Mouse (Mus musculus): ENCODE data around the gene Prr23a1. TPM values are rescaled to one million over a fixed set of nuclear protein-coding genes. Genes with fewer than 3 reads are reported as not detected.

The Prr23a1 gene
- total and polyA plus RNA-seq, 3 experiments, result not detected

- TF ChIP-seq GATA1 (IDR thresholded peaks at IDR 0.05; ENCODE audit: borderline replicate concordance, low read length) (no peak), TAL1 (conservative IDR thresholded peaks at IDR 0.05; ENCODE audit: low read depth, low read length) (no peak), CTCF (IDR thresholded peaks at IDR 0.05; ENCODE audit: low read depth, low read length) (no peak), POLR2AphosphoS5 (IDR thresholded peaks at IDR 0.05; ENCODE audit: insufficient replicate concordance, low read depth, low read length) (no peak), GATA2 (IDR thresholded peaks at IDR 0.05; ENCODE audit: borderline replicate concordance, low read depth, low read length) (no peak)
- Histone ChIP-seq H3K27me3 (ENCODE audit: insufficient read depth, low read length) (no peaks in the 10 kb centered on the region), H3K36me3 (replicated peaks) (no peaks in the 10 kb centered on the region), H3K9me3 (replicated peaks) (peaks cover 12% of the 10 kb centered on the region), H3K4me3 (ENCODE audit: low read depth, low read length) (no peak overlapping the region), H3K4me1 (ENCODE audit: insufficient read depth, low read depth, low read length) (no peaks in the 10 kb centered on the region)
- DNase-seq (ENCODE audit: low spot score) (no peak), ATAC-seq (ENCODE audit: extremely low read depth, insufficient number of reproducible peaks, low FRiP score, poor library complexity, severe bottlenecking) (no peak)
Observed at GRCm38 (mm10) chr9:98829508-98829907, 12.8 kb upstream of the Prr23a1 start.

DNA sequence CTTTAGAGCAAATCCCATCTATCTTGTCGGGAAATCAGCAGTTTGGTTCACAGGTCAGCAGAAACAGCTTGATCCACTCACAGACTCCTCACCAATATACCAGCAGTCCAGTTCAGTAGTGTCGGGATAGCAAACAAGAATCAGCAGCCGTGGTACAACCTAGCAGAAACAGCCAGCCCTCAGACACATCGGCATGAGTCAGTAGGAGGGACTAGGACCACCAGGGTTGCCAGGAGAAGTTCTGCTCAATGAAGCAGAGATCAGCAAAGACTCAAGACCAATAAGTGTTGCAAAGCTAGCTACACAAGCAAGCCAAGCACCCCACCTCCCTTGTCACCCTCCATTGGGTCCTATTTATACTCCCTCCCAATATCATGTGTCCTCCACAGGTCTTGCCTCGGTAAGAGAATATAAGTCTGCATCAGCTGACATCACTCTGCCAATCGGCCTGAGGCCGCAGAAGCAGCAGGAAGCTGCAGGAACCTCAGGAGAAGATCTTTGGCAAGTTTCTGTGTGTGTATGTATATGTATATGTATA, 4.7 kb upstream of the Prr23a1 start:
- no peaks in the 10 kb centered on the region for H3K4me1 ChIP-seq (ENCODE audit: insufficient read depth, low read depth, low read length)
- H3K9me3 ChIP-seq (replicated peaks), result peaks cover 19% of the 10 kb centered on the region
- no peak overlapping the region for H3K4me3 ChIP-seq (ENCODE audit: low read depth, low read length)
- no peak for TF ChIP-seq CTCF (IDR thresholded peaks at IDR 0.05; ENCODE audit: low read depth, low read length)
- no peak for TF ChIP-seq GATA1 (IDR thresholded peaks at IDR 0.05; ENCODE audit: borderline replicate concordance, low read length)
- TF ChIP-seq POLR2AphosphoS5 (IDR thresholded peaks at IDR 0.05; ENCODE audit: insufficient replicate concordance, low read depth, low read length), result no peak
- no peak for TF ChIP-seq TAL1 (conservative IDR thresholded peaks at IDR 0.05; ENCODE audit: low read depth, low read length)
- no peak for TF ChIP-seq GATA2 (IDR thresholded peaks at IDR 0.05; ENCODE audit: borderline replicate concordance, low read depth, low read length)
- no peaks in the 10 kb centered on the region for H3K36me3 ChIP-seq (replicated peaks)
- DNase-seq (ENCODE audit: low spot score) (no peak), ATAC-seq (ENCODE audit: extremely low read depth, insufficient number of reproducible peaks, low FRiP score, poor library complexity, severe bottlenecking) (no peak)
- no peaks in the 10 kb centered on the region for H3K27me3 ChIP-seq (ENCODE audit: insufficient read depth, low read length)

DNA sequence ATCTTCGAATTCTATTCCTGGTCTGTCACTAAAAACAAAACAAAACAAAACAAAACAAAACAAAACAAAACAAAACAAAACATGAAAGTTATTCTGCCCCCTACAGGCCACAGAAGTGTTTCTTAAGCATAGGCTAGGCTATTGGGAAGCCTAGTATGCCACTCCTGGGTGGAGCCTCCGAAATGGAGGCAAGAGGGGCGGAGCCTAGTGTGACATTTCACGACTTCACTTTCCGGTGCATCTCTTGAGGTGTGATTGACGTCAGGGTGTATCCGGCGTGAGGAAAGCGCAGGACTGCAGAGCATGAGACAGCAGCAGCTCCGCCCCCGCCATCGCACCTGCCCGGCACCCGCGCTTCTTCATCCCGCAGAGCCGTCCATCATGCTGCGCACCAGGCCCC, 13.9 kb downstream of the Prr23a1 start, which contains the start of gene Prr23a2:
Gene Prr23a2, plus strand, starts transcription at position 285 of the 400 bp plus-strand sequence.
- no peaks in the 10 kb centered on the region for H3K27me3 ChIP-seq (ENCODE audit: insufficient read depth, low read length)
- H3K36me3 ChIP-seq (replicated peaks), result no peaks in the 10 kb centered on the region
- peaks cover 7% of the 10 kb centered on the region for H3K9me3 ChIP-seq (replicated peaks)
- ATAC-seq (ENCODE audit: extremely low read depth, insufficient number of reproducible peaks, low FRiP score, poor library complexity, severe bottlenecking), result no peak
- no peak within 1 kb of the TSS for H3K4me3 ChIP-seq (ENCODE audit: low read depth, low read length)
- TF ChIP-seq GATA2 (IDR thresholded peaks at IDR 0.05; ENCODE audit: borderline replicate concordance, low read depth, low read length), result no peak
- TF ChIP-seq CTCF (IDR thresholded peaks at IDR 0.05; ENCODE audit: low read depth, low read length), result no peak
- TF ChIP-seq POLR2AphosphoS5 (IDR thresholded peaks at IDR 0.05; ENCODE audit: insufficient replicate concordance, low read depth, low read length), result no peak
- no peak for TF ChIP-seq TAL1 (conservative IDR thresholded peaks at IDR 0.05; ENCODE audit: low read depth, low read length)
- no peaks in the 10 kb centered on the region for H3K4me1 ChIP-seq (ENCODE audit: insufficient read depth, low read depth, low read length)
- no peak for DNase-seq (ENCODE audit: low spot score)

DNA sequence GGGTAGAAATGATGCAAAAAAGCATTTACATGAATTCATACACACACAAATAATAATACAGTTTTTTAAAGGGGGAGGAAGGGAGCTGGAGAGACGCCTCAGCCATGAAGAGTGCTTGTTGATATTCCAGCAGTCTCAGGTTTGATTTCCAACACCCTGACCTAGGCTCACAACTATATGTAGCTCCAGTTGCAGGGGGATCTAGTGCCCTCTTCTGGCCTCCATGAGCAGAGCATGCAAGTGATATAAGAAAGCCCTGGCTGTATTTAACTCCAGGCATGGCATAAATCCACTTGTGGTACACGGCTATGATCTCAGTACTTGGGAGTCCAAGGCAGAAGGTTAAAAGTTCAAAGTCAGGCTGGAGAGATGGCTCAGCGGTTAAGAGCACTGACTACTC, 21.2 kb downstream of the Prr23a1 start:
- no peaks in the 10 kb centered on the region for H3K4me1 ChIP-seq (ENCODE audit: insufficient read depth, low read depth, low read length)
- DNase-seq (ENCODE audit: low spot score) (no peak), ATAC-seq (ENCODE audit: extremely low read depth, insufficient number of reproducible peaks, low FRiP score, poor library complexity, severe bottlenecking) (no peak)
- H3K36me3 ChIP-seq (replicated peaks), result no peaks in the 10 kb centered on the region
- no peaks in the 10 kb centered on the region for H3K27me3 ChIP-seq (ENCODE audit: insufficient read depth, low read length)
- no peak for TF ChIP-seq GATA2 (IDR thresholded peaks at IDR 0.05; ENCODE audit: borderline replicate concordance, low read depth, low read length)
- TF ChIP-seq POLR2AphosphoS5 (IDR thresholded peaks at IDR 0.05; ENCODE audit: insufficient replicate concordance, low read depth, low read length), result no peak
- no peak for TF ChIP-seq GATA1 (IDR thresholded peaks at IDR 0.05; ENCODE audit: borderline replicate concordance, low read length)
- TF ChIP-seq CTCF (IDR thresholded peaks at IDR 0.05; ENCODE audit: low read depth, low read length), result no peak
- TF ChIP-seq TAL1 (conservative IDR thresholded peaks at IDR 0.05; ENCODE audit: low read depth, low read length), result no peak
- peaks cover 11% of the 10 kb centered on the region for H3K9me3 ChIP-seq (replicated peaks)
- no peak overlapping the region for H3K4me3 ChIP-seq (ENCODE audit: low read depth, low read length)

DNA sequence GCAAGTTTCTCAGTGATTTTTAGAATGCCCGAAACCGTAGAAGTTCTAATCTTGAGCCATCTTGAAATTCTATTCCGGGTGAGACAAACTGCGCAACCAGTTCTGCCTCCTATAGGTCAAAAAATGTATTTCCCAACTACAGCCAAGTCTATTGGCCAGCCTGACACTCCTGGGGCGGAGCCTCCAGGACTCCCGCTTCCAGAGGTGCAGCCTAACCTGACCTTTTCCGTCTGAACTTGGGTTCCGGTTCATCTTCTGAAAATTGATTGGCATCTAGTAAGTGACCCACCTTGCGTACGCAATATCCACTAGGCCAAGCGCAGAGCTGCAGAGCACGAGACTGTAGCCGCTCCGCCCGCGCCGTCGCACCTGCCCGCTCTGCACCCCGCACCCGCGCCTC, 22.3 kb downstream of the Prr23a1 start, which contains the start of gene Prr23a3:
Gene Prr23a3, plus strand, starts transcription at position 197 of the 400 bp plus-strand sequence.
- Histone ChIP-seq H3K9me3 (replicated peaks) (peaks cover 11% of the 10 kb centered on the region), H3K4me3 (ENCODE audit: low read depth, low read length) (no peak within 1 kb of the TSS; the same call in 1 of the 2 replicates), H3K36me3 (replicated peaks) (no peaks in the 10 kb centered on the region), H3K4me1 (ENCODE audit: insufficient read depth, low read depth, low read length) (no peaks in the 10 kb centered on the region), H3K27me3 (ENCODE audit: insufficient read depth, low read length) (no peaks in the 10 kb centered on the region)
- TF ChIP-seq TAL1 (conservative IDR thresholded peaks at IDR 0.05; ENCODE audit: low read depth, low read length) (no peak), GATA2 (IDR thresholded peaks at IDR 0.05; ENCODE audit: borderline replicate concordance, low read depth, low read length) (no peak), GATA1 (IDR thresholded peaks at IDR 0.05; ENCODE audit: borderline replicate concordance, low read length) (no peak), CTCF (IDR thresholded peaks at IDR 0.05; ENCODE audit: low read depth, low read length) (no peak), POLR2AphosphoS5 (IDR thresholded peaks at IDR 0.05; ENCODE audit: insufficient replicate concordance, low read depth, low read length) (no peak)
- no peak for ATAC-seq (ENCODE audit: extremely low read depth, insufficient number of reproducible peaks, low FRiP score, poor library complexity, severe bottlenecking)
- DNase-seq (ENCODE audit: low spot score), result no peak

Other genes starting within 250 kb of the Prr23a1 start
- 45.1 and 45.8 TPM in 2 replicates for gene Mrps22, start 240.8 kb upstream of the Prr23a1 start, total RNA-seq (2014; fragmentation: Nextera tagmentation)
- 94.0 and 101 TPM in 2 replicates for gene Mrps22, start 240.8 kb upstream of the Prr23a1 start, total RNA-seq (2017)
- gene Mrps22, start 240.8 kb upstream of the Prr23a1 start, polyA plus RNA-seq (2012), result 22.2 and 30.0 TPM in 2 replicates
- gene Prr23a2, start 14.0 kb downstream of the Prr23a1 start, total RNA-seq (2014; fragmentation: Nextera tagmentation), result not detected in 2 replicates
- gene Prr23a2, start 14.0 kb downstream of the Prr23a1 start, total RNA-seq (2017), result not detected in 2 replicates
- gene Prr23a2, start 14.0 kb downstream of the Prr23a1 start, polyA plus RNA-seq (2012), result 0.08 TPM in 1 of 2 replicates, not detected in the other
- gene Prr23a3, start 22.3 kb downstream of the Prr23a1 start, total RNA-seq (2014; fragmentation: Nextera tagmentation), result not detected in 2 replicates
- 0.05 and 0.06 TPM in 2 replicates for gene Prr23a3, start 22.3 kb downstream of the Prr23a1 start, total RNA-seq (2017)
- not detected in 2 replicates for gene Prr23a3, start 22.3 kb downstream of the Prr23a1 start, polyA plus RNA-seq (2012)
- gene 7420426K07Rik, start 60.6 kb downstream of the Prr23a1 start, total RNA-seq (2014; fragmentation: Nextera tagmentation), result not detected in 2 replicates
- not detected in 2 replicates for gene 7420426K07Rik, start 60.6 kb downstream of the Prr23a1 start, total RNA-seq (2017)
- not detected in 2 replicates for gene 7420426K07Rik, start 60.6 kb downstream of the Prr23a1 start, polyA plus RNA-seq (2012)
- gene Foxl2, start 112.8 kb downstream of the Prr23a1 start, total RNA-seq (2014; fragmentation: Nextera tagmentation), result not detected in 2 replicates
- 0.06 TPM in 1 of 2 replicates, not detected in the other for gene Foxl2, start 112.8 kb downstream of the Prr23a1 start, total RNA-seq (2017)
- gene Foxl2, start 112.8 kb downstream of the Prr23a1 start, polyA plus RNA-seq (2012), result not detected in 2 replicates
- gene Faim, start 143.9 kb downstream of the Prr23a1 start, total RNA-seq (2014; fragmentation: Nextera tagmentation), result 23.4 and 24.7 TPM in 2 replicates
- gene Faim, start 143.9 kb downstream of the Prr23a1 start, total RNA-seq (2017), result 59.9 and 86.6 TPM in 2 replicates
- gene Faim, start 143.9 kb downstream of the Prr23a1 start, polyA plus RNA-seq (2012), result 22.3 and 24.0 TPM in 2 replicates
- gene Gm1123, start 193.2 kb downstream of the Prr23a1 start, total RNA-seq (2014; fragmentation: Nextera tagmentation), result not detected in 2 replicates
- gene Gm1123, start 193.2 kb downstream of the Prr23a1 start, total RNA-seq (2017), result 0.05 TPM in 1 of 2 replicates, not detected in the other
- not detected in 2 replicates for gene Gm1123, start 193.2 kb downstream of the Prr23a1 start, polyA plus RNA-seq (2012)

All from G1E (cell line).